Mouse (Mus musculus): ENCODE data around the gene Hoxd12. TPM values are rescaled to one million over a fixed set of nuclear protein-coding genes. Genes with fewer than 3 reads are reported as not detected.

The Hoxd12 gene
- total and polyA plus RNA-seq, 2 experiments from 2014 or later: not detected

DNA sequence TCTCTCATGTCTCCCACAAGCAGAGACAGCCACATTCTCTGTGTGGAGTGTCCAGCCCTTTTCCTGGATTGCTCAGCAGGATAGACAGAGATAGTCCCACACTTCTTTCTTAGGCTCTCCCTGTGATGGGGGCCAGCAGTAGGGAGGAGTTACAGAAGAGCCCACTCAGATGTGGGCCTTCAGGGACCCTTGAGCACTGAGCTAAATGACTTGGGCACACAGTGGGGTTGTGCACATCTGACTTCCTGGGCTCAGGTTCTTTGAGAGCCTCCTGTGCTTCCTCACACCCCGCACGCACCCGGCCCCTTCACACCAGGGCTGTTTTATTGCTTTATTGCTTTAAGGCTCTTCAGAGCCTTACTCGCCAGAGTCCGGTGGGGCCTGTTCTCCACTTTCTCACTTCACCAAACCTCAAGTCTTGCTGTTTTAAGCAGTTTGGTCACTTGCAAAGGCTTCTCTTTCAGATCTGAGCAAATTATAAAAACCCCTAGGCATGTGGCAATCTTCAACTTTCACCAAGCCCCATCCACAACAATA is 46.2 kb downstream of the Hoxd12 start:
- no peak for DNase-seq (ENCODE audit: low spot score)
- no peak overlapping the region for H3K4me3 ChIP-seq (ENCODE audit: low read depth, low read length)
- no peaks in the 10 kb centered on the region for H3K36me3 ChIP-seq (replicated peaks; ENCODE audit: control insufficient read depth, insufficient read depth, low read length)
- H3K27ac ChIP-seq (ENCODE audit: low read depth): no peak overlapping the region
- WGBS: 13% methylated on average over 5 of the region's 5 CpGs
- no peaks in the 10 kb centered on the region for H3K4me1 ChIP-seq (ENCODE audit: control insufficient read depth, insufficient read depth)
- peaks cover 97% of the 10 kb centered on the region for H3K27me3 ChIP-seq (ENCODE audit: control insufficient read depth, insufficient read depth, low read length)
- H3K9me3 ChIP-seq (replicated peaks; ENCODE audit: control insufficient read depth, low read length): no peaks in the 10 kb centered on the region
- ATAC-seq (ENCODE audit: insufficient read depth, low read depth): no peak
- no peak overlapping the region for H3K9ac ChIP-seq (replicated peaks; ENCODE audit: low read depth, low read length)
- H3K4me2 ChIP-seq (ENCODE audit: low read depth, low read length): no peak overlapping the region
- TF ChIP-seq EP300 (IDR thresholded peaks at IDR 0.05; ENCODE audit: low read depth) (no peak), CTCF (IDR thresholded peaks at IDR 0.05; ENCODE audit: low read depth) (no peak)

GRCm38 (mm10) chr2:74721882-74722281 is 47.1 kb downstream of the Hoxd12 start:
- Histone ChIP-seq H3K36me3 (replicated peaks; ENCODE audit: control insufficient read depth, insufficient read depth, low read length) (no peaks in the 10 kb centered on the region), H3K27me3 (ENCODE audit: control insufficient read depth, insufficient read depth, low read length) (peaks cover 97% of the 10 kb centered on the region), H3K4me2 (ENCODE audit: low read depth, low read length) (no peak overlapping the region), H3K27ac (ENCODE audit: low read depth) (no peak overlapping the region), H3K9me3 (replicated peaks; ENCODE audit: control insufficient read depth, low read length) (no peaks in the 10 kb centered on the region), H3K4me1 (ENCODE audit: control insufficient read depth, insufficient read depth) (no peaks in the 10 kb centered on the region), H3K4me3 (ENCODE audit: low read depth, low read length) (no peak overlapping the region), H3K9ac (replicated peaks; ENCODE audit: low read depth, low read length) (no peak overlapping the region)
- WGBS: 15% methylated on average over 6 of the region's 6 CpGs
- ATAC-seq (ENCODE audit: insufficient read depth, low read depth) (no peak), DNase-seq (ENCODE audit: low spot score) (no peak)
- no peak for TF ChIP-seq EP300 (IDR thresholded peaks at IDR 0.05; ENCODE audit: low read depth)
- no peak for TF ChIP-seq CTCF (IDR thresholded peaks at IDR 0.05; ENCODE audit: low read depth)

- no peak for DNase-seq (ENCODE audit: low spot score)
- H3K4me3 ChIP-seq (ENCODE audit: low read depth, low read length): no peak overlapping the region
- H3K9ac ChIP-seq (replicated peaks; ENCODE audit: low read depth, low read length): no peak overlapping the region
- peaks cover 97% of the 10 kb centered on the region for H3K27me3 ChIP-seq (ENCODE audit: control insufficient read depth, insufficient read depth, low read length)
- H3K27ac ChIP-seq (ENCODE audit: low read depth): no peak overlapping the region
- no peaks in the 10 kb centered on the region for H3K4me1 ChIP-seq (ENCODE audit: control insufficient read depth, insufficient read depth)
- TF ChIP-seq CTCF (IDR thresholded peaks at IDR 0.05; ENCODE audit: low read depth): no peak
- TF ChIP-seq EP300 (IDR thresholded peaks at IDR 0.05; ENCODE audit: low read depth): no peak
- no peak for ATAC-seq (ENCODE audit: insufficient read depth, low read depth)
- H3K4me2 ChIP-seq (ENCODE audit: low read depth, low read length): no peak overlapping the region
- H3K36me3 ChIP-seq (replicated peaks; ENCODE audit: control insufficient read depth, insufficient read depth, low read length): no peaks in the 10 kb centered on the region
- WGBS: 5% methylated on average over 8 of the region's 8 CpGs
- no peaks in the 10 kb centered on the region for H3K9me3 ChIP-seq (replicated peaks; ENCODE audit: control insufficient read depth, low read length)
Observed at GRCm38 (mm10) chr2:74722949-74723348, 48.1 kb downstream of the Hoxd12 start.

DNA sequence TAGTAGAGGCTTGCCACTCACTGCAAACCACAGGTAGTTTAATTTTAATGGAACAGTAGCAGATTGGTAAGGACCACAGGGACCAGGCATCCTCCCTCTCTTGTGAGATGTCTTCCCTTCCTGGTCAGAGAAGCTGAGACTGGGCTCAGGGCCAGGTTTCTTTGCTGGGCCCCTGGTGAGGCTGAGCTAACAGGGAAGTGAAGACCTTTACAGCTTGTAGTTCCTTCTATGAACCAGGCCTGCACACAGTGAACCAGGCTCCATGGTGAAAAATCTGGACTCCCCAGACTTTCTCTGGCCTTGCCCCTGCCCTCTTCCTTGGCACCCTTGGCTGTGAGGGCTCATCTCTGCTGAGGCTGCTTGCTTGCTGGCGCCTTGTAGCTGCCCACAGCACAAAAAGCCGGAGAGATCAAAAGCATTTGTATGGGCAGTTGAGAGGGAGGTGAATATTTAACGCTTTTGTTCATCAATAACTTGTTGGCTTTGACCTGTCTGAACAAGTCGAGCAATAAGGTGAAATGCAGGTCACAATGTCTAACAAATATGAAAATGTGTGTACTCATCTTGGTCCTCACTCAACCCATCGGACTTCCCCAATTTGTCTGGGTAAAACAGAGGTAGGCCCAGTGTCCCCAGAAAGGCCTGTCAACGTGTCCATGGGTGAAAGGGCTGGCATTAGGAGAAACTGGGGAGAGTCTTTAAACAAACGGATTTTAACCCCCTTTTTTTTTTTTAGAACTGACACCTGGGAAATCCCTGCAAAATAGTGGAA is 49.6 kb downstream of the Hoxd12 start:
- Histone ChIP-seq H3K27ac (ENCODE audit: low read depth) (no peak overlapping the region), H3K9ac (replicated peaks; ENCODE audit: low read depth, low read length) (no peak overlapping the region), H3K4me2 (ENCODE audit: low read depth, low read length) (no peak overlapping the region), H3K4me3 (ENCODE audit: low read depth, low read length) (no peak overlapping the region), H3K27me3 (ENCODE audit: control insufficient read depth, insufficient read depth, low read length) (peaks cover 100% of the 10 kb centered on the region), H3K9me3 (replicated peaks; ENCODE audit: control insufficient read depth, low read length) (no peaks in the 10 kb centered on the region), H3K36me3 (replicated peaks; ENCODE audit: control insufficient read depth, insufficient read depth, low read length) (no peaks in the 10 kb centered on the region), H3K4me1 (ENCODE audit: control insufficient read depth, insufficient read depth) (no peaks in the 10 kb centered on the region)
- TF ChIP-seq CTCF (IDR thresholded peaks at IDR 0.05; ENCODE audit: low read depth) (no peak), EP300 (IDR thresholded peaks at IDR 0.05; ENCODE audit: low read depth) (no peak)
- DNase-seq (ENCODE audit: low spot score) (no peak), ATAC-seq (ENCODE audit: insufficient read depth, low read depth) (no peak)
- 36% methylated on average over 7 of the region's 7 CpGs for WGBS

DNA sequence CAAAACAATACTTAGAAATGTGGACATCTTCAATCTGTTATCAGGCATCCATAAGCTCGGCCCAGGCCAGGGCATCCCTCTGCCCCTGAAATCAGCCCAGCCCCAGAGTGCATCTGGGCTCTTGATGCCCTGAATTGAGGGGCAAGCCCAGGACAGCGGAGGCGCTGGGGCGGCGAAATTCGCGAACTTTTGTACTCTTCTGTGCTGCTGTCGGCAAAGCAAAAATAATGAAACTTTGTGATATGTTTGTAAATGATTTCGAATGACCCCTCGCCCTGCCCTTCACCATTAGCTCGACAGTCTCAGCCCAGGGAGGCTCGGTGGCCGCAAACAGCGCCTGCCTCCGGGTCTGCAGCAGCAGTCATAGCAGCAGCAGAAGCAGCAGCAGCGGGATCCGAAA is 50.4 kb downstream of the Hoxd12 start:
- H3K9me3 ChIP-seq (replicated peaks; ENCODE audit: control insufficient read depth, low read length): no peaks in the 10 kb centered on the region
- no peak for ATAC-seq (ENCODE audit: insufficient read depth, low read depth)
- peaks cover 99% of the 10 kb centered on the region for H3K27me3 ChIP-seq (ENCODE audit: control insufficient read depth, insufficient read depth, low read length)
- no peak for DNase-seq (ENCODE audit: low spot score)
- H3K9ac ChIP-seq (replicated peaks; ENCODE audit: low read depth, low read length): no peak overlapping the region
- no peaks in the 10 kb centered on the region for H3K36me3 ChIP-seq (replicated peaks; ENCODE audit: control insufficient read depth, insufficient read depth, low read length)
- TF ChIP-seq CTCF (IDR thresholded peaks at IDR 0.05; ENCODE audit: low read depth) (no peak), EP300 (IDR thresholded peaks at IDR 0.05; ENCODE audit: low read depth) (no peak)
- no peak overlapping the region for H3K4me2 ChIP-seq (ENCODE audit: low read depth, low read length)
- no peaks in the 10 kb centered on the region for H3K4me1 ChIP-seq (ENCODE audit: control insufficient read depth, insufficient read depth)
- H3K4me3 ChIP-seq (ENCODE audit: low read depth, low read length): no peak overlapping the region
- 16% methylated on average over 17 of the region's 17 CpGs for WGBS
- H3K27ac ChIP-seq (ENCODE audit: low read depth): no peak overlapping the region

Data from heart, postnatal 0 days (tissue).